ENCODE assay signal across 8 mouse cellular contexts in genomic region chr6:112946895-112947436, GRCm38 (mm10). TPM values are rescaled to one million over a fixed set of nuclear protein-coding genes. Genes with fewer than 3 reads are reported as not detected.
DNase-seq lines count a peak whose midpoint lies in the region; ATAC-seq and TF ChIP-seq lines count a peak whose summit lies in the region.

Gene Srgap3 (minus strand): TSS chr6:112947266.

- H3K27me3 ChIP-seq in erythroblast, embryonic 14.5 days (ENCODE audit: control insufficient read depth): peaks cover 12% of the 10 kb centered on the region
- no peaks in the 10 kb centered on the region for H3K27me3 ChIP-seq in embryonic facial prominence, embryonic 12.5 days
- H3K27me3 ChIP-seq in kidney, embryonic 14.5 days (ENCODE audit: control insufficient read depth, insufficient read depth, low read length): no peaks in the 10 kb centered on the region
- H3K27me3 ChIP-seq in limb, embryonic 14.5 days (ENCODE audit: control insufficient read depth, insufficient read depth, low read length): no peaks in the 10 kb centered on the region
- no peaks in the 10 kb centered on the region for H3K27me3 ChIP-seq in midbrain, embryonic 16.5 days (ENCODE audit: control insufficient read depth, insufficient read depth, low read depth, low read length)

- peak; percentile 80 to 81 for DNase-seq in heart, adult 9 months (ENCODE audit: low spot score in 2 of 2)
- DNase-seq in limb, embryonic 14.5 days (ENCODE audit: low spot score): peak; percentile 89
- DNase-seq in spleen, postnatal 10 days (ENCODE audit: low spot score in 2 of 2): peak; percentile 18 to 40

- H3K9me3 ChIP-seq in erythroblast, embryonic 14.5 days (ENCODE audit: control insufficient read depth, low read length): no peaks in the 10 kb centered on the region
- H3K9me3 ChIP-seq in embryonic facial prominence, embryonic 12.5 days: no peaks in the 10 kb centered on the region
- no peaks in the 10 kb centered on the region for H3K9me3 ChIP-seq in kidney, embryonic 14.5 days (ENCODE audit: control insufficient read depth, low read length)
- no peaks in the 10 kb centered on the region for H3K9me3 ChIP-seq in limb, embryonic 14.5 days (ENCODE audit: control insufficient read depth, low read length)
- H3K9me3 ChIP-seq in midbrain, embryonic 16.5 days (replicated peaks; ENCODE audit: control insufficient read depth, low read length, poor library complexity, severe bottlenecking): no peaks in the 10 kb centered on the region

- 2% methylated on average over 31 of the region's 31 CpGs for WGBS in embryonic facial prominence, embryonic 12.5 days
- under 1% methylated on average over 31 of the region's 31 CpGs for WGBS in kidney, embryonic 14.5 days
- under 1% methylated on average over 31 of the region's 31 CpGs for WGBS in limb, embryonic 14.5 days
- WGBS in midbrain, embryonic 16.5 days: under 1% methylated on average over 31 of the region's 31 CpGs

- peak; percentile 36; the same call in 1 of the 2 replicates for TF ChIP-seq POLR2A in limb, embryonic 14.5 days (IDR thresholded peaks at IDR 0.05; ENCODE audit: borderline replicate concordance, extremely low read depth, insufficient read depth, insufficient read length)

- H3K9ac ChIP-seq in embryonic facial prominence, embryonic 12.5 days: peak within 1 kb of the TSS; percentile 69
- H3K9ac ChIP-seq in kidney, embryonic 14.5 days (ENCODE audit: low read depth, low read length): peak within 1 kb of the TSS; percentile 72
- H3K9ac ChIP-seq in limb, embryonic 14.5 days (ENCODE audit: low read depth, low read length, severe bottlenecking): peak within 1 kb of the TSS; percentile 70
- H3K9ac ChIP-seq in midbrain, embryonic 16.5 days (ENCODE audit: low read depth, low read length): peak within 1 kb of the TSS; percentile 94

- H3K27ac ChIP-seq in embryonic facial prominence, embryonic 12.5 days: peak within 1 kb of the TSS; percentile 69
- H3K27ac ChIP-seq in kidney, embryonic 14.5 days (ENCODE audit: low read depth, low read length): peak within 1 kb of the TSS; percentile 80; the same call in 1 of the 2 replicates
- peak within 1 kb of the TSS; percentile 81 for H3K27ac ChIP-seq in limb, embryonic 14.5 days (replicated peaks; ENCODE audit: low read depth, low read length)
- peak within 1 kb of the TSS; percentile 96 for H3K27ac ChIP-seq in midbrain, embryonic 16.5 days (ENCODE audit: low read length)

- peak within 1 kb of the TSS; percentile 86 for H3K4me2 ChIP-seq in embryonic facial prominence, embryonic 12.5 days (replicated peaks)
- H3K4me2 ChIP-seq in kidney, embryonic 14.5 days (replicated peaks; ENCODE audit: low read depth, low read length): peak within 1 kb of the TSS; percentile 88
- H3K4me2 ChIP-seq in limb, embryonic 14.5 days (replicated peaks; ENCODE audit: low read depth, low read length, severe bottlenecking): peak within 1 kb of the TSS; percentile 51
- peak within 1 kb of the TSS; percentile 73 for H3K4me2 ChIP-seq in midbrain, embryonic 16.5 days (ENCODE audit: low read length)

- H3K4me1 ChIP-seq in erythroblast, embryonic 14.5 days (ENCODE audit: control insufficient read depth): peaks cover 9% of the 10 kb centered on the region
- peaks cover 22% of the 10 kb centered on the region for H3K4me1 ChIP-seq in embryonic facial prominence, embryonic 12.5 days
- peaks cover 22% of the 10 kb centered on the region; the same call in 1 of the 2 replicates for H3K4me1 ChIP-seq in kidney, embryonic 14.5 days (ENCODE audit: control insufficient read depth, insufficient read depth, low read length)
- H3K4me1 ChIP-seq in limb, embryonic 14.5 days (ENCODE audit: control insufficient read depth, insufficient read depth, low read length): peaks cover 23% of the 10 kb centered on the region
- peaks cover 34% of the 10 kb centered on the region for H3K4me1 ChIP-seq in midbrain, embryonic 16.5 days (ENCODE audit: control insufficient read depth, insufficient read depth, low read length)

- H3K4me3 ChIP-seq in erythroblast, embryonic 14.5 days (replicated peaks): peak within 1 kb of the TSS; percentile 60
- peak within 1 kb of the TSS; percentile 70 for H3K4me3 ChIP-seq in embryonic facial prominence, embryonic 12.5 days
- H3K4me3 ChIP-seq in kidney, embryonic 14.5 days (ENCODE audit: low read length): peak within 1 kb of the TSS; percentile 67
- peak within 1 kb of the TSS; percentile 71 for H3K4me3 ChIP-seq in limb, embryonic 14.5 days (replicated peaks; ENCODE audit: low read length)
- peak within 1 kb of the TSS; percentile 68 for H3K4me3 ChIP-seq in midbrain, embryonic 16.5 days (ENCODE audit: low read depth, low read length)

- H3K36me3 ChIP-seq in erythroblast, embryonic 14.5 days (ENCODE audit: control insufficient read depth): no peaks in the 10 kb centered on the region
- no peaks in the 10 kb centered on the region for H3K36me3 ChIP-seq in embryonic facial prominence, embryonic 12.5 days
- H3K36me3 ChIP-seq in kidney, embryonic 14.5 days (ENCODE audit: control insufficient read depth, insufficient read depth, low read length): no peaks in the 10 kb centered on the region
- H3K36me3 ChIP-seq in limb, embryonic 14.5 days (ENCODE audit: control insufficient read depth, insufficient read depth, low read length): no peaks in the 10 kb centered on the region
- H3K36me3 ChIP-seq in midbrain, embryonic 16.5 days (ENCODE audit: control insufficient read depth, insufficient read depth, low read length): no peaks in the 10 kb centered on the region

- ATAC-seq in erythroblast, adult 5-6 weeks (replicated peaks; ENCODE audit: low FRiP score, poor library complexity, severe bottlenecking): no peak
- ATAC-seq in embryonic facial prominence, embryonic 12.5 days (ENCODE audit: insufficient number of reproducible peaks, insufficient read depth, low FRiP score, low TSS enrichment): peak; percentile 88
- peak; percentile 93 for ATAC-seq in kidney, embryonic 14.5 days (ENCODE audit: low FRiP score, low TSS enrichment)
- peak; percentile 95 for ATAC-seq in limb, embryonic 14.5 days (ENCODE audit: low FRiP score, low read depth)
- peak; percentile 94 for ATAC-seq in midbrain, embryonic 16.5 days

RNA-seq across cellular contexts. Expression of gene Srgap3, which starts in this region (rescaled TPM):
- polyA plus RNA-seq in erythroblast, embryonic 14.5 days (2012): 0.01 and 0.02 TPM in 2 replicates
- 0.63 TPM in 1 of 2 replicates, not detected in the other for total RNA-seq in erythroblast, adult 5-6 weeks (2015; ENCODE audit: low replicate concordance)
- total RNA-seq in erythroblast, adult 5-6 weeks (2017; ENCODE audit: low replicate concordance): 0.09 and 0.14 TPM in 2 replicates
- 8.9 and 9.0 TPM in 2 replicates for polyA plus RNA-seq in embryonic facial prominence, embryonic 12.5 days (2016; fragmentation: Nextera tagmentation; extraction: Ambion mirVana)
- 4.6 and 6.9 TPM in 2 replicates for polyA plus RNA-seq in kidney, embryonic 14.5 days (2014; fragmentation: Nextera tagmentation; extraction: Ambion mirVana)
- polyA plus RNA-seq in limb, embryonic 14.5 days (2012; rRNA removed): 14.3 and 15.9 TPM in 2 replicates
- 8.4 and 8.9 TPM in 2 replicates for polyA plus RNA-seq in limb, embryonic 14.5 days (2014; fragmentation: Nextera tagmentation; extraction: Ambion mirVana)
- polyA plus RNA-seq in midbrain, embryonic 16.5 days (2015; fragmentation: Nextera tagmentation; extraction: Ambion mirVana): 37.4 and 38.6 TPM in 2 replicates

Comparison
In these comparisons a context has a peak if more than half of its experiments do, and no peak if none do; other contexts are left out.
1. DNase-seq: peak in every context shown above with its lines; median percentile 89 in limb, embryonic 14.5 days; 80 in heart, adult 9 months; 29 in spleen, postnatal 10 days.